1 mouse cellular context compared by ENCODE assay signal in the genomic region with DNA sequence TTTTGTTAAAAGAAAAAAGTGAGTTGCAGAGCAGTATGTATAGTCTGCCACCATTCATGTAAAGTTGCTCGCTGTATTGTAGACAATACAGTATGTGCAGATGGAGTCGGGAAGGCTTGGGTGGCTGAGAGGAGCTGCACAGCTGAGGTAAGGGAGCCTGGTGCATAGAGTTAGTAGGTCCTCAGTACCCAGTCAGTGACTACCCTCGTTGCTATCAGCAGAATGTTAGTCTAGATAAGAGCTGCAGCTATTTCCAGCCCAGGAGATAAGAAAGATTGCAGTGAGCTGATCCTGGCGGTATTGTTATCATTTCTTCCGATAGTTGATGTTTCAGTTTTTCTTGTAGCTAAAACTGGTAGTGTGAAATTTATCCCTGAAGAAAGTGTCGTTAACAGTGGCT.
TF ChIP-seq lines count a peak whose summit lies in the region.

No protein-coding gene starts in this region.

TF ChIP-seq in MEL, 35 proteins besides CTCF, POLR2A, EP300 and RAD21:
- no peak for TF ChIP-seq ZKSCAN1 (IDR thresholded peaks at IDR 0.05; ENCODE audit: low read depth, low read length)
- peak; percentile 98 for TF ChIP-seq MEF2A (IDR thresholded peaks at IDR 0.05; ENCODE audit: extremely low read depth, insufficient replicate concordance, low read depth, low read length, poor library complexity, severe bottlenecking)
- no peak for TF ChIP-seq SMC3 (IDR thresholded peaks at IDR 0.05; ENCODE audit: low read depth, low read length)
- TF ChIP-seq E2F4 (IDR thresholded peaks at IDR 0.05; ENCODE audit: borderline replicate concordance, low read depth, low read length) = no peak
- TF ChIP-seq ETS1 (IDR thresholded peaks at IDR 0.05; ENCODE audit: low read depth, low read length) = peak; percentile 79
- peak; percentile 49; the same call in 1 of the 2 replicates for TF ChIP-seq RCOR1 (IDR thresholded peaks at IDR 0.05; ENCODE audit: low read depth, low read length)
- no peak for TF ChIP-seq ZMIZ1 (IDR thresholded peaks at IDR 0.05; ENCODE audit: low read depth, low read length)
- no peak for TF ChIP-seq CHD1 (IDR thresholded peaks at IDR 0.05; ENCODE audit: low read depth, low read length)
- no peak for TF ChIP-seq ZC3H11A (IDR thresholded peaks at IDR 0.05; ENCODE audit: low read depth, low read length)
- TF ChIP-seq POLR2AphosphoS5 (IDR thresholded peaks at IDR 0.05; ENCODE audit: borderline replicate concordance, low read depth, low read length) = no peak
- no peak for TF ChIP-seq ELF1 (IDR thresholded peaks at IDR 0.05; ENCODE audit: low read depth, low read length)
- TF ChIP-seq GABPA (IDR thresholded peaks at IDR 0.05; ENCODE audit: low read depth, low read length) = no peak
- TF ChIP-seq KAT2A (conservative IDR thresholded peaks at IDR 0.05; ENCODE audit: low read depth, low read length) = no peak
- peak; percentile 79 for TF ChIP-seq TCF12 (IDR thresholded peaks at IDR 0.05; ENCODE audit: low read depth, low read length)
- no peak for TF ChIP-seq UBTF (IDR thresholded peaks at IDR 0.05; ENCODE audit: borderline replicate concordance, insufficient read depth, low read depth, low read length)
- TF ChIP-seq MXI1 (IDR thresholded peaks at IDR 0.05; ENCODE audit: low read depth, low read length) = no peak
- TF ChIP-seq GATA1 (IDR thresholded peaks at IDR 0.05; ENCODE audit: low read depth, low read length) = peak; percentile 95
- TF ChIP-seq JUND (IDR thresholded peaks at IDR 0.05; ENCODE audit: low read depth, low read length) = no peak
- no peak for TF ChIP-seq MYB (IDR thresholded peaks at IDR 0.05; ENCODE audit: low read depth, low read length)
- no peak for TF ChIP-seq NRF1 (IDR thresholded peaks at IDR 0.05; ENCODE audit: insufficient read depth, low read depth, low read length, poor library complexity, severe bottlenecking)
- no peak for TF ChIP-seq CHD2 (IDR thresholded peaks at IDR 0.05; ENCODE audit: low read length)
- no peak for TF ChIP-seq TBP (IDR thresholded peaks at IDR 0.05; ENCODE audit: low read depth, low read length)
TF ChIP-seq in MEL: peak in this region for 5.
